Mouse (Mus musculus): ENCODE measurements around the gene Vps37c.

Vps37c gene

DNA sequence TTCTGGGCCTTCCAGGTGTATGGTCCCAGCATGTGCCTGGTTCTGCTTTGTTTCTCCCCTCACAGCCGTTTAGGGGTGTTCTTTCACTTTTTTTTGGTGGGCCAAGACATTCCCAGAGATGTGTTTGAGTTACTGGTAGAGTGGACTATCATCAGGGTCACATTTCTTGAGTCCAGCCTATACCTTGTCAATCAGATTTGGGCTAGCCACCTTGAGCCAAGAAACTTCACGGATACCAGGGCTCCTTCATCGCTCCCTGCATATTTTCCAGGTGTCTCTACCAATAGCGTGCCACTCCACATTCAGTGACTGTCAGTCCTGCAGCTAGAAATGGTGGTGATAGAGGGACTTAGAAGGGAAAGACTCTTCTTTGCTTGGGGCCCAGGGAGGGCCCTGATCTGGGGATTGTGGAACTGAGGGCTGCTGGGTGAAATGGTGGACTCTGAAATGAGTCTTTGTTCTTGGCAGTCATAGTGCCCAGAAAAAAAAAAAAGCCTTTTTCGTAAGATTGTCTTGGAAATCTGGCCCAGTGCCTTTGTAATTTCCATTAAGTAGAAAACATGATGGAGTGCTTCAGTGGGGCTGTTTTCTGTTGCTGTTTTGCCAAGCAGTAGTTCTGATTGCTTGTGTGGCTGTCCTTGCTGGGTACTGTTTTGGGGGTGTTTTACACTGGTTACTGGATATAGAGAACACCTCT, 1.1 kb downstream of the Vps37c start:
- DNase-seq (ENCODE audit: low read depth, low spot score) = no peak

- no peak for DNase-seq (ENCODE audit: low read depth, low spot score)
Measured at GRCm38 (mm10) chr19:10690336-10690735, 1.8 kb downstream of the Vps37c start.

GRCm38 (mm10) chr19:10691121-10691520, 2.6 kb downstream of the Vps37c start:
- no peak for DNase-seq (ENCODE audit: low read depth, low spot score)

DNA sequence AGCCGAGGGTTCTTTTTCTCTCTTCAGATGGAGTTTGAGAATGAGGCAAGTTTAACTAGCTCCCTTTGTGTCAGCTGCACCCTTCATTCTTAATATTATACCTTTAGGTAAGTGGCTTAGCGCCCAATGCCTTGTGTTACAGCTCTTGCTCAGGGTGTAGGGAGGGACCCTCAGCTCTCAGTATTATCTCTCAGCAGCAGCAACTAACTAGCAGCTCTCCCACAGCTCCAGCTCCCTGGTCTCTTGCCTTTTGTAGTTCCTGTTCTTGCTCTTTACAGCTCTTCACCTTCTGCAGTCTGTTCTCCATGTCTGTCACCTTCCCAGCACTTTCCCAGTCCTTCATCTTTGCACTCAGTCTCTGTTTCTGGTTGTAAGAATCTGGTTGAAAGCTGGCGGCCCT, 3.1 kb downstream of the Vps37c start:
- no peak for DNase-seq (ENCODE audit: low read depth, low spot score)

- DNase-seq (ENCODE audit: low read depth, low spot score) = no peak
Measured at GRCm38 (mm10) chr19:10692361-10692760, 3.8 kb downstream of the Vps37c start.

DNA sequence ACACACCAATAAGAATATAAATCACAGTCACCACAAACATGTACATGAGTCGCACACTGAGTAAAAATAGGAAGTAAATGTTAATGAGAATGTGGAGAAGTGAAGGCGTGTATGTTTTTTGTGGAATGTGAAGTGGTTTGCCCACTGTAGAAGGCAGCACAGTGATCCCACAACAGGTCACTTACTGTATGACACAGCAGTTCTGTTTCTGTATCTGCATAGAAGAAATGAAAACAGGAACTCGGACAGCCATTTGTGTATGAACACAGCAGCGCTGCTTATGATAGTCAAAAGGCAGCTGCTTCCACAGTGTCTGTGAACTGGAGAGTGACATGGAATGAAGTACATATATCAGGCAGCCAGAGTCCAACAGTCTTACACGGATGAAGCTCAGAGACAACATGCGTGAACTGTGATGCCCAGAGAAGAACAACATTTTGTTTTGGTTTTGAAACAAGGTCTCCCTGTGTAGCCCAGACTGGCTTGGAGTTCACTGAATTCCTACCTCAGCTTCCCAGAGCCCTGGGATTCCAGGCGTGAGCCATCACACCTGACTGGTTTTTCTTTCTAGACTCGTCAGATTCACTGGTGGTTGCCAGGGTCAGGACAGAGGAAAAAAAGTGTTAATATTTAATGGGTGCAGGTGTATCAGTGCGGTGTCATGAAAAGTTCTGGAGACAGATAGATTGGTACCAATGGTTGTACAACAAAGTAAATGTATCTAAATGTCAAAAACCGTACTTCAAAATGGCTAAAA, 5.6 kb downstream of the Vps37c start:
- no peak for DNase-seq (ENCODE audit: low read depth, low spot score)

- DNase-seq (ENCODE audit: low read depth, low spot score) = no peak
Measured at GRCm38 (mm10) chr19:10695801-10696200, 7.3 kb downstream of the Vps37c start.

DNA sequence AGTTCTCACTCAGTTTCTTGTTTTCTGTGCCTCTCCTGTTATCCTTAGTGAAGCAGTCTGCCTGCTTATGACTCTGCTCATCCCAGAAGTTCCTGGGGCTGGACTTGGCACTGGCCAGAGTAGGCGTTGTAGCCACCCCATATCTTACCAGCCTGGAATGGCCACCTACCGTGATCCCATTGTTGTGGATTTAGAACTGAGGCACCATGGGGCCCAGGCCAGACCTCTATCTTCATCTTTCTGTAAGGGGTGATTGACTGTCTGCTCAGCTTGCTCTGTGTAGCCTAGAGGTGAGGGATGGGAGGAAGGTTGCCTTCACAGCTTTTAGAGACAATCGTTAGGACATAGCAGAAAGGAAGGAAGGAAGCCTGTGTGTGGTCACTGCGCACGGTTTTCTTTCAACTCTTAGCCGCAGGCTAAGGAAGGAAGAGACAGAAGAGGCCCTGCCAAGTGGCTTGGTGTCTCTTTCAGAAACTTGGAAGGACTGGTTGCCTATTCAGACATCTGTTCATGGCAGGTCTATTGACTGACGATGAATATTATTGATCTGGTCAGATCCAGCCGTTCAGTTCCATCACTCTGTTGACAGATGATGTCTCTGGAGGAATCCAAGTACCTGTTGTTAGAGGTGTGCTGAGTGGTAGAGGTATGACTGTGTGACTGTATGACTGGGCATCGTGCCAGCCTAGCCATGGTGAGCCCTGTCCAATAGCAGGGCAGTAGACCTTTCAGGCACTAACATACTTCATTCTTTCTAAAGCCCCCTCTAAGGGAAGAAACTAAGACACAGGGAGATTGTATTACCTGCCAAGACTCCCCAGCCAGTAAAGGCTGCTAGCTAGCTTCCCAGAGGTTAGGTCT, 9.8 kb downstream of the Vps37c start:
- DNase-seq (ENCODE audit: low read depth, low spot score) = no peak

DNA sequence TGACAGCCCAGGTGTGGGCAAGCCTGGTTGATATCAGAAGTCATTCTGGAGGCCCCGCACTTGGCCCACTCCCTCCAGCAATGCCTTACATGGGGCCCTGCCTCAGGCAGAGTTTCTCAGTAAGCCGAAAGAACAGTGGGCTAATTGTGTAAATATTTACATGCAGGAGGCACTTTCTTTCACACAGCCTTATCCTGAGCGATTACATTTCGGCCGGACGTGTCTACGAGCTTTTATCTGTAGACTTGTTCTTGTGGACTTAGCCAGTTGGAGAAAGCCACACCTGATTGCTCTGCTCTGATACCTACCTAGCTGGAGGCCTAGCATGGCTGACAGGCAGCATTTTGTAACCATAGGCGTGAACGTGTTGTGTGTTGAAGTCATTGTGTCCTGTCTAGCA, 11.3 kb downstream of the Vps37c start:
- no peak for DNase-seq (ENCODE audit: low read depth, low spot score)

DNA sequence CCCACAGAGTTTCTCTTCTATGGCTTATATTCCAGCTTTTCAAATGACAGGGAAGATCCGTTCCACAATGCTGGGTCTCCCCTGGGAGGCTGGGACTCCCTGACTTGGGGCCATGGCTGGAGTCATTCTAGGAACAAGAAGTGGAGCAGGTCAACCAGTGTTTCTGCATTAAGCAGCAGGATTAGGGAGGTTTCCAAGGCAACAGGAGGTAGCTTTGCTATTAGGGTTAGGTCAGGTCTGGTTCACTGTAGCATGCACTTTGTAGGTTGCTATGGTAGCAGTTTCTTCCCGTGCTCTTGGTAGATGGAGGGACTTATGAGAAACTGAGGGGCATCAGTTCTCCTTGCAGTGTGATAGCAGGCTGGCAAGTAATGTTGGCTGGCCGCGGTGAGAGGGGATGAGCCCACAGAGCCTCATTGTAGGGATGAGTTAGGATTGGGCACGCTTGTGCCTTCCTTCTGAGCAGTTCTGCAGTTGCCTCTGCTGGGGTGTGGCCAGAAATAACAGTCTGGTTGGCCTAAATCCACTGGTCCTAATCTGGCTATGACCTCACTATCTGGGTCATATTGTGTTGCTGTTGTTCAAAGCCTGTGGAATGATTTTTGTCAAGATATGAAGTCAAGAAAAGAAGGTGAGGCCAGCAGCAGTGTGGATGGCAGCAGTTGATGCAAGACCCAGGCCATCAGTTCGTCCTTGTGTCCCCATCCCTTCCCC, 12.6 kb downstream of the Vps37c start:
- peak; percentile 86 for DNase-seq (ENCODE audit: low read depth, low spot score)

GRCm38 (mm10) chr19:10702125-10702524, 13.6 kb downstream of the Vps37c start:
- no peak for DNase-seq (ENCODE audit: low read depth, low spot score)

DNA sequence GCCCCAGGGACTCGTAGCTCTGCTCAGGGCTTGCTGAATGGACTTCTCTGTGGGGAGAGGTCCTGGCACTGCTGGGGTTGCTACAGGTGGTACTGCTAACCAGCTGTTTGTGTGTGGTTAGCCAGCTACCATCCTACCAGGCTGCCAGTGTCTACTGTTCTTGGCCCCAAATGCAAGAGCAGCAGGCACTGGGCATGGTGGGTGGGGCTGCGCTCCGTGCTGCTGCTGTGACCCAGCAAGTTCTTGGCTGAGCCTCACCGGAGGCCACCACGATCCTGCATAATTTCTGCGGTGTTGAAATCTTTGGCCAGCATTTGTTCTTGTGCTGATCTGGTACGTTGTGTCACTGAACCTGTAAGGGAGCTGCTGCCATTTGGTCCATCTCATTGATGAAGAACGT, 14.9 kb downstream of the Vps37c start:
- DNase-seq (ENCODE audit: low read depth, low spot score) = no peak

GRCm38 (mm10) chr19:10707087-10707875, 18.7 kb downstream of the Vps37c start:
- DNase-seq (ENCODE audit: low read depth, low spot score) = no peak

DNA sequence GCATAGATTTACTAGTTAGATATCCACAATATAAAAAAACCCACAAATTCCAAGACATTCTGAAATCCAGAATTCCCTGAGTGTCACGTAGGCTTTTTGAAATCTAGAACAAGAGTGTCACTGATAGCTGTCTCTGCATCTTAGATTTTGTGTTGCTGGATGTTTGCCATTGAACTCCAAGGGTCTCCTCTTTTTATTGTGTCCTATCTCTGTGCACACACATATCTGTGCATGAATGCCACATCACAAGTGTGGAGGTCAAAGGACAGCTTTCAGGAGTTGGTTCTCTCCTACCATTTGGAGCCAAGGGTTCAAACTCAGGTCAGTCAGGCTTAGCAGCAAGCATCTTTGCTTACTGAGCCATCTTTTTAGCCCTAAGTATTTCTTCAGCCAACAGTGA, 19.3 kb downstream of the Vps37c start:
- DNase-seq (ENCODE audit: low read depth, low spot score) = no peak

DNA sequence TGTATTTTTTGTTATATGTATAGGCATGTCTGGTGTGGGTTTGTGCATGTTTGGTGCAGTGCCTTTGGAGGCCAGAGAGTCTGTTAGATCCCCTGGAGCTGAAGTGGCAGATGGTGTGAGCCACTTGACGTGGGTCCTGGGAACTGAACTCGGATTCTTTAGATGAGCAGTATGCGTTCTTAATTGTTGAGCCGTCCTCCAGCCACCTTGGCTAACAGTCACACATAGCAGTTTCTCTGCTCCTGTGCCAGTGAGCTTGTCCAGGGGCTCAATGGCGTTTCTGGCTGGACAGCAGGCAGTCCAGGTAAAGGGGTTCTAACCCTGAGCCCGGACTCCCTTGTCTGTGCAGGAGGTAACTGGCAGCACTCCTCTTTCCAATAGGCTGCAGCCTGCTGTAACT, 20.4 kb downstream of the Vps37c start:
- no peak for DNase-seq (ENCODE audit: low read depth, low spot score)

GRCm38 (mm10) chr19:10709360-10710087, 21.0 kb downstream of the Vps37c start:
- peak; percentile 89 for DNase-seq (ENCODE audit: low read depth, low spot score)

DNA sequence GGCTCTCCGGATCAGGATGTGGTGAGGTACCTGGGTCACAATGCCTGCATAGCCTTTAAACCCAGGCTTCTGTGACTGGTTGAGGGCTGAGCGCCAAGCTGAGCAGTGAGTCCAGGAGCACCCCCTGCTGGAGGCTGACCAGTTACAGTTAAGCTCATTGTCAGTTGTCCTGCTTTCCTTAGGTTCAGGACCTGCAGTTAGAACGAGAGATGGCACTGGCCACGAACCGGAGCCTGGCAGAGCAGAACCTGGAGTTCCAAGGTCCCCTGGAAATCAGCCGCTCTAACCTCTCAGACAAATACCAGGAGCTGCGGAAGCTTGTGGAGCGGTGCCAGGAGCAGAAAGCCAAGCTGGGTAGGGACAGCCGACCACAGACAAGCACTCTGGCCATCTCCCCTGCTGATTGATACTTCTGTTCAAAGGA, 21.6 kb downstream of the Vps37c start:
- peak; percentile 67 for DNase-seq (ENCODE audit: low read depth, low spot score)

GRCm38 (mm10) chr19:10710751-10711150, 22.2 kb downstream of the Vps37c start:
- DNase-seq (ENCODE audit: low read depth, low spot score) = no peak

- no peak for DNase-seq (ENCODE audit: low read depth, low spot score)
Measured at GRCm38 (mm10) chr19:10712194-10712593, 23.7 kb downstream of the Vps37c start.

DNA sequence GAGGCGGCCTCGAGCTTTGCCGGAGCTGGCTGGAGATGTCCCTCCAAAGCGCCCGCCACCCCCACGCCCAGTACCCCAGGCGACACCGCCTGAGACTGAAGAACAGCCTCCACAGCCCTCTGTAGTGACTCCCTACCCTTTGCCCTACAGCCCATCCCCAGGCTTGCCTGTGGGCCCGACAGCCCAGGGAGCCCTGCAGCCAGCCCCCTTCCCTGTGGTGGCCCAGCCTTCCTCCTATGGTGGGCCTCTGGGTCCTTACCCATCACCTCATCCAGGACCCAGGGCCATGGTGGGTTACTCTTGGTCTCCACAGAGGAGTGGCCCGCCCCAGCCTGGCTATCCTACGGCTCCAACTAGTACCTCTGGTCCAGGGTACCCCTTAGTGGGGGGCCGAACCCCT, 24.1 kb downstream of the Vps37c start:
- no peak for DNase-seq (ENCODE audit: low read depth, low spot score)
